Mouse (Mus musculus) heart, adult 2 months (tissue): Measurements from ENCODE around the gene Emid1. TPM values are rescaled to one million over a fixed set of nuclear protein-coding genes. Genes with fewer than 3 reads are reported as not detected.

Experiments
- DNase-seq, 2 experiments: peaks; one replicate each; pipeline ENCODE4 v3.0.0; 2021
- H3K27ac ChIP-seq: fragments of 200-600 bp; 2 replicates; pipeline ENCODE4 v1.8.1; 2022
- H3K27me3 ChIP-seq: fragments of 200-500 bp; 2 replicates; pipeline ENCODE4 v1.6.1; 2012; ENCODE audit warnings: mild to moderate bottlenecking, low read length, inconsistent platforms, mixed read lengths; ENCODE audit not compliant: control insufficient read depth, insufficient read depth
- H3K36me3 ChIP-seq: fragments of 200-500 bp; 2 replicates; pipeline ENCODE4 v1.6.1; 2012; ENCODE audit warnings: low read length, inconsistent platforms; ENCODE audit not compliant: control insufficient read depth, insufficient read depth
- H3K4me1 ChIP-seq: fragments of 200-500 bp; 2 replicates; pipeline ENCODE4 v1.6.1; 2011; ENCODE audit warnings: low read length; ENCODE audit not compliant: control insufficient read depth, insufficient read depth
- H3K4me3 ChIP-seq: fragments of 200-600 bp; 2 replicates; pipeline ENCODE4 v1.8.1; 2022
- H3K79me2 ChIP-seq: fragments of 200-500 bp; replicated peaks from 2 replicates; pipeline ENCODE4 v1.6.1; 2012; ENCODE audit warnings: mild to moderate bottlenecking, inconsistent platforms, low read length, moderate library complexity, mixed read lengths; ENCODE audit not compliant: control insufficient read depth, insufficient read depth
- H3K9ac ChIP-seq: fragments of 200-500 bp; 2 replicates; pipeline ENCODE4 v1.6.1; 2012; ENCODE audit warnings: low read depth, mild to moderate bottlenecking, control low read depth, inconsistent platforms, low read length, mixed read lengths
- CTCF ChIP-seq: fragments of 200-600 bp; IDR thresholded peaks from 2 replicates; pipeline ENCODE4 v1.8.1; 2022; ENCODE audit warnings: antibody characterized with exemption, mild to moderate bottlenecking, moderate library complexity
- EP300 ChIP-seq: fragments of 200-500 bp; IDR thresholded peaks from 2 replicates; pipeline ENCODE4 v1.6.1; 2011; ENCODE audit warnings: low read depth, low read length, control low read depth; ENCODE audit not compliant: insufficient read depth
- POLR2A ChIP-seq: fragments of 200-500 bp; IDR thresholded peaks from 2 replicates; pipeline ENCODE4 v1.6.1; 2011; ENCODE audit warnings: mild to moderate bottlenecking, low read depth, low read length, control low read depth; ENCODE audit not compliant: insufficient read depth
- WGBS: fragments of 180-500 bp; shearing (Covaris S2); methylation state at CpG from one replicate; pipeline ENCODE4 v1.1.7; 2018; 5-methylcytosine and 5-hydroxymethylcytosine counted together
- intact Hi-C: fragments of 180-260 bp; cut with DNase I; formaldehyde crosslinking; loops from one replicate; pipeline ENCODE4 v1.15.1; 2025
- polyA plus RNA-seq: library from polyadenylated mRNA; depleted of rRNA; stranded (reverse); fragments of >200 nt; gene quantifications from 2 replicates; pipeline ENCODE4 v1.2.3, GENCODE M21; 2012
- total RNA-seq, 2 experiments: library from RNA; stranded (reverse); gene quantifications; 2 replicates each; pipeline ENCODE4 v1.2.3; 2021

Emid1 gene
- total and polyA plus RNA-seq, 3 experiments: 0.82 to 2.5 (median 1.2) TPM

DNA sequence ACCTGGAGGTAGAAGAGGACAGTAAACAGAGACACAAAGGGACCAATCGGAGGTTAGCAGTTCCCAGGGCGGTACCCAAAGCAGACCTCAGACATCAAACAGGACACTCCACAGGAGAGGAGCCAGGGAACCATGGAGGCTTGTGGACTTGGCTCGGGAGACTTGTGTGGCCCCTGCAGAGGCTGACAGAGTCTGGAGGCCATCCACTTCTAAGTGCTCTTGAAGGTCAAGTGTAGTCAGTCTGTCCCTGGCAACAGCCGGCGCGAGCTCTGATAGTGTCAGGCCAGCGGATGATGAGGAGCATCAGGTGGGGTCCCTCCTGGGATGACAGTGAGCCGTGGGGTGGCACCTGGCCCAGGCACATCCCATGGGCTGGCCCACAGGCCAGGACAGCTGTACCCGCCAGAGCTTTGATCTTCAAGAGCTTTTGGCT lies 40.0 kb upstream of the Emid1 start:
- Histone ChIP-seq H3K4me3 (no peak overlapping the region), H3K27ac (no peak overlapping the region; the same call in 1 of the 2 replicates), H3K9ac (no peak overlapping the region), H3K79me2 (no peaks in the 10 kb centered on the region), H3K27me3 (no peaks in the 10 kb centered on the region), H3K36me3 (no peaks in the 10 kb centered on the region), H3K4me1 (peaks cover 2% of the 10 kb centered on the region; the same call in 1 of the 2 replicates)
- intact Hi-C loops: no loop called here
- TF ChIP-seq EP300 (peak; percentile 73; the same call in 1 of the 2 replicates), CTCF (no peak)
- DNase-seq: peak; percentile 49 to 76
- 57% methylated on average over 9 of the region's 9 CpGs for WGBS

GRCm38 (mm10) chr11:5189239-5189933 lies 37.3 kb upstream of the Emid1 start:
- Histone ChIP-seq H3K9ac (no peak overlapping the region), H3K36me3 (no peaks in the 10 kb centered on the region), H3K79me2 (no peaks in the 10 kb centered on the region), H3K4me3 (no peak overlapping the region), H3K27ac (no peak overlapping the region), H3K27me3 (no peaks in the 10 kb centered on the region), H3K4me1 (peaks cover 2% of the 10 kb centered on the region; the same call in 1 of the 2 replicates)
- WGBS: 56% methylated on average over 9 of the region's 9 CpGs
- TF ChIP-seq EP300: no peak
- TF ChIP-seq POLR2A: no peak
- no peak for TF ChIP-seq CTCF
- DNase-seq: no peak
- intact Hi-C loops: no loop called here

- DNase-seq: no peak
- no peaks in the 10 kb centered on the region for H3K27me3 ChIP-seq
- no peak overlapping the region for H3K27ac ChIP-seq
- intact Hi-C loops: no loop called here
- H3K4me1 ChIP-seq: peaks cover 2% of the 10 kb centered on the region; the same call in 1 of the 2 replicates
- no peaks in the 10 kb centered on the region for H3K79me2 ChIP-seq
- no peaks in the 10 kb centered on the region for H3K36me3 ChIP-seq
- no peak overlapping the region for H3K4me3 ChIP-seq
- TF ChIP-seq EP300 (no peak), POLR2A (no peak), CTCF (no peak)
- WGBS: 88% methylated on average over 4 of the region's 4 CpGs
- no peak overlapping the region for H3K9ac ChIP-seq
These were observed 36.1 kb upstream of the Emid1 start for GRCm38 (mm10) chr11:5188170-5188569.

DNA sequence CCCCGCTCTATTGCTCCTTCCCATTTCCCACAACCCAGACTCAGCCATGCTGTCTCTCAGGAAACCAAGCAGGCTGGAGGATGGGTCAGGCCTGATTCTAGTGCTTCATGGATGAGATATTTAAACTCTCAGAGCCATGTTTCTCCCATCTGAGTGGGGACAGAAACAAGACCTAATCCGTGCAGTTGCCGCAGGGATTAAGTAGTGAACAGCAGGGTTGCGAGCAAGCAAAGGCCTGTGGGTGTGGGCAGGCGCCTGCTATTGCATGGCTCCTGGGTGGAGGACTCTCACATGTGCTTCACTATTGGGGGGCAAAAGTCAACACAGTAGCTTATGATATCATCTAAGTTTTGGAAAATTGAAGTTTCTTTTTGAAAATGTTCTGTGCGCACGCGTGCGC lies 32.8 kb upstream of the Emid1 start:
- TF ChIP-seq POLR2A (no peak), EP300 (no peak), CTCF (no peak)
- 95% methylated on average over 9 of the region's 9 CpGs for WGBS
- intact Hi-C loops: loop anchor here (5.0 kb wide), 2 partner anchors 68 to 287 kb away; no protein-coding TSS in a partner anchor

GRCm38 (mm10) chr11:5184250-5184649 lies 32.2 kb upstream of the Emid1 start:
- TF ChIP-seq CTCF (no peak), POLR2A (no peak), EP300 (no peak)
- Histone ChIP-seq H3K4me1 (peaks cover 1% of the 10 kb centered on the region; the same call in 1 of the 2 replicates), H3K27ac (no peak overlapping the region), H3K4me3 (no peak overlapping the region), H3K27me3 (no peaks in the 10 kb centered on the region), H3K79me2 (no peaks in the 10 kb centered on the region), H3K36me3 (no peaks in the 10 kb centered on the region), H3K9ac (no peak overlapping the region)
- 56% methylated on average over 9 of the region's 9 CpGs for WGBS
- no peak for DNase-seq
- intact Hi-C loops: loop anchor here (5.0 kb wide), 2 partner anchors 67 to 288 kb away; no protein-coding TSS in a partner anchor

More for the DNA sequence above, 32.8 kb upstream of the Emid1 start:
- Histone ChIP-seq H3K4me1 (peaks cover 3% of the 10 kb centered on the region), H3K9ac (no peak overlapping the region), H3K4me3 (no peak overlapping the region), H3K79me2 (no peaks in the 10 kb centered on the region), H3K27ac (no peak overlapping the region), H3K27me3 (no peaks in the 10 kb centered on the region), H3K36me3 (no peaks in the 10 kb centered on the region)
- DNase-seq: no peak

DNA sequence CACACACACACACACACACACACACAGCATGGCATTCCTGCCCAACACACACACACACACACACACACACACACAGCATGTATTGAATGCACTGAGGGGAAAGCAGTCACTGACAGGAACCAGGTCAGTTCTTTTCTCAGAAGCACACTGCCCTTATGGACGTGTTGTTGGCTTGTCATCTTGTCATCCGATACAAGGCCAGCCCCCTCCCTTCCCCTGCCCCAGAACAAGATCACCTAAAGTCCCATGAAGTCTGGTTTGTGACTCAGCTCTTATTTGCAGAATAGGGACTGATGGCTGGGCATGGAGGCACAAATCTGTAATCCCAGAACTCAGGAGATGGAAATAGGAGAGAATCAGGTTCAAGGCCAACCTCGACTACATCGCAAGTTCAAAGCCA lies 30.8 kb upstream of the Emid1 start:
- no peak for TF ChIP-seq POLR2A
- TF ChIP-seq EP300: no peak
- TF ChIP-seq CTCF: no peak
- no peak for DNase-seq
- H3K4me3 ChIP-seq: no peak overlapping the region
- no peak overlapping the region for H3K27ac ChIP-seq
- no peaks in the 10 kb centered on the region for H3K79me2 ChIP-seq
- no peaks in the 10 kb centered on the region for H3K27me3 ChIP-seq
- no peak overlapping the region for H3K9ac ChIP-seq
- WGBS: 67% methylated on average over 4 of the region's 4 CpGs
- H3K4me1 ChIP-seq: peaks cover 1% of the 10 kb centered on the region; the same call in 1 of the 2 replicates
- intact Hi-C loops: loop anchor here (5.0 kb wide), 2 partner anchors 66 to 289 kb away; no protein-coding TSS in a partner anchor
- H3K36me3 ChIP-seq: no peaks in the 10 kb centered on the region
